Mouse (Mus musculus): ENCODE results near the gene Cd84.
"Not testable (repeated sequence)": the region's sequence is repeated elsewhere in the genome, so short reads cannot be mapped to it uniquely, and the experiment has no call there.

Cd84 gene

DNA sequence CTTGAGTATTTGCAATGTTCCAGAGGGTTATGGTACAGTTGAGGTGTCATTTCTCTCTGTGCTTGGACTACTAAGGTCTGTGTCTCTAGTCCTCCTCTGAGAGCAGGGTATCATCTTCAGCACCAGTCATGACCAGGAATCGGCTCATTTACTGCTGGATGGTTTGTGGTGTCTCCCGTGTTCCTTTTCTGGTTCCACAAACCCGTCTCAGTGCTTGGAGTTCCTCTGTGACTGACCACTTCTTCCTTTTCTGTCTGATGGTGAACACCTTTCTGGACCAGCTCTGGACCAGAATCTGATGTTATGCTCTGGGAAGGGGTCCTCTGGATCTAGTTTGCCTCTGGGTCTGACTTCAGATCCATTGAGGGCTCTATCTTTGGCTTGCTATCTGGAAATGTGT is at the start of gene Cd84:
Gene Cd84 (plus strand): TSS at position 210 of the 400 bp plus-strand sequence.
- DNase-seq, result no peak

DNA sequence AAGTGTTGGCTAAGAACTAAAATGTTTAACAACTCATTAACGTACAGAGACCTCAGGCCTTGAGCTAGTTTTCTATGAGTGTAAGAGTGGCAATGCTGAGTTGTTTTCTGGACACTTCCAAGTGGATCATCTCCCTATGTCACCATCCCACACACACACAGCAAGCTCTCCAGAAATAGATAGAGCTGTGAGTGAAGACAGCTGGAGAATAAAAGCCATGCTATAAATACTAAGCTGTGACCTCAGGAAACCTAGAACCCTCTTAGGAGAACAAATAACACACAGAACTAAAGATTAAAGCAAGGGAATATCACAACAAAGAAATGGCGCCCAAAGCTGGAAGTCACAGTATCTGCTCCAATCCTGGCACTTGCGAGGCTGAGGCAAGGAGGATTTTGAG is 48.0 kb upstream of the Cd84 start:
- no peak for DNase-seq

- no peak for DNase-seq
Observed at GRCm38 (mm10) chr1:171796185-171796584, 43.3 kb upstream of the Cd84 start.

DNA sequence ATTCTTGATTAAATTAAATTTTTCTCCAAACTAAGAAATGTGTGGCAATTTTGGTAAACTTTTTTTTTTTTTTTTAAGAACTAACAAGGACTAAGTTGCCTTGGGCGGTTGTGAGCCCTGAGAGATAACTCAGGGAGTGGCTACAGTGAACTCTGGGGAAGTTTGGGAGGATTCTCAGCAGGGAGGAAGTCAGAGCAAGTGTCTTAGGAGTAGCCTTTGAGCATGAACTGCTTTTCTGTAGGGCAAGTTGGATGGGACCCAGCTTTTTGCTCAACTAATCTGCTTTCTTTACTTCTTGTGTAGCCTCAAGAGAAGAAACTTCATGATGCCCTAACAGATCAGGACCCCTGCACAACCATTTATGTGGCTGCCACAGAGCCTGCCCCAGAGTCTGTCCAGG is 41.7 kb upstream of the Cd84 start:
- DNase-seq, result no peak

- DNase-seq, result no peak
Observed at GRCm38 (mm10) chr1:171799648-171800047, 39.8 kb upstream of the Cd84 start.

GRCm38 (mm10) chr1:171811048-171811447 is 28.4 kb upstream of the Cd84 start:
- not testable (repeated sequence) for DNase-seq

GRCm38 (mm10) chr1:171815545-171816439 is 23.7 kb upstream of the Cd84 start:
- no peak for DNase-seq

- no peak for DNase-seq
Observed at GRCm38 (mm10) chr1:171816991-171817390, 22.5 kb upstream of the Cd84 start.

GRCm38 (mm10) chr1:171821331-171821730 is 18.2 kb upstream of the Cd84 start:
- DNase-seq, result no peak

DNA sequence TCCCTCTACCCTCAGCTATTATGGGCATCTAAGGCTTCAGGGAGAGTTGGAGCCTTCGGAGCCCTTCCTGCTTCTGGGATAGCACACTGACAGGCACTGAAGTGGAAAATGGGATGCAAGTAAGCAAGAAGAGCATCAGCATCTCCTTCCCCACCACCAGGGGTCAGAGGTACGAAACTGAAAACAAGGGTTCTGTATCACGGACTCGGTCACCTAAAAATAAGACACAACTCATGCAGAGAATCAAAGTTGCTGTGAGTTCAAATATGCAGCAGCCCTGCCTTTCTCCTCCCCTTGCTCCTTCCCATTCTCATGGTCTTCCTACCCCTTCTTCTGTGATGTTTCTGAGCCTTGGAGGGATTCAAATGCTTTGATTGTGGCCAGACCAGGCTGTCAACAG is 14.0 kb upstream of the Cd84 start:
- DNase-seq, result no peak

- no peak for DNase-seq
Observed at GRCm38 (mm10) chr1:171826164-171826563, 13.3 kb upstream of the Cd84 start.

GRCm38 (mm10) chr1:171827674-171828073 is 11.8 kb upstream of the Cd84 start:
- DNase-seq, result no peak

GRCm38 (mm10) chr1:171840450-171841023 is 1.0 kb downstream of the Cd84 start:
- DNase-seq, result no peak

- no peak for DNase-seq
Observed at GRCm38 (mm10) chr1:171845035-171845754, 5.7 kb downstream of the Cd84 start.

GRCm38 (mm10) chr1:171848201-171848600 is 8.7 kb downstream of the Cd84 start:
- DNase-seq, result no peak

DNA sequence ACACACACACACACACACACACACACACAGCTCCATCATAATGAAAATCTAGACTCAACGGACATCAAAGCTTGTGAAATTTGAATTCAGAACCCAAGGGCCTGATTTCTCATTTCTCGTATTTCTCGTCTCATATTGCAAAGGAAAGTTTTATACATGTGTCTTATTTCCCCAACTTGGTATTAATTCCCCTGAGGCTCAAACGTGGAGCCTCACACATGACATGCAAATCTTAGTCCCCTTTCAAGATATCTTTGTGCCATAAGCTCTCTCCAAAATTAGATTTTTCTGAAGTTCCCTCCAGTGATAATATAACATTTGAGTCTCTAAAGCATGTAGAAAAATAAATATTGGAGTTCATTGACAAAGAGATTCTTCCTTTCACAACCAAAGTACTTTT is 9.3 kb downstream of the Cd84 start:
- DNase-seq, result no peak

- no peak for DNase-seq
Observed at GRCm38 (mm10) chr1:171849454-171849853, 10.0 kb downstream of the Cd84 start.

DNA sequence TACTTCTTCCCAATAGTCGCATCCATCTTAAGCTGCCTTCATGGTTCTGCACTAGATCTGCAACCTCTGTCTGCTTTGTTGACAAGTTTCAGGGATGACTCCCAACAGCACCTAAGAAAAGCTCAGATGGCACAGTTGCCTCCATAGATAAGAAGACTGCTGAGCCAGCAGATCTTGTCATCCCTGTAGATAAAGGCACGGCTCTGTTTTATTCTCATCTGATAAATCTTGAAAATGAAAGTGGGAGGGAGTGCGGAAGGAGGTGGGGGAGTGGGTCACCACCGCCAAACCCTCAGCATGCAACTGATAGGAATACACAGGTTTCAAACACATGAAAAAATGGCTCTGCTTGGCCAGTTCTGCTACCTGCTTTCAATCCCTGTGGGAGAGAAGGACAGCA is 26.0 kb downstream of the Cd84 start:
- no peak for DNase-seq

DNA sequence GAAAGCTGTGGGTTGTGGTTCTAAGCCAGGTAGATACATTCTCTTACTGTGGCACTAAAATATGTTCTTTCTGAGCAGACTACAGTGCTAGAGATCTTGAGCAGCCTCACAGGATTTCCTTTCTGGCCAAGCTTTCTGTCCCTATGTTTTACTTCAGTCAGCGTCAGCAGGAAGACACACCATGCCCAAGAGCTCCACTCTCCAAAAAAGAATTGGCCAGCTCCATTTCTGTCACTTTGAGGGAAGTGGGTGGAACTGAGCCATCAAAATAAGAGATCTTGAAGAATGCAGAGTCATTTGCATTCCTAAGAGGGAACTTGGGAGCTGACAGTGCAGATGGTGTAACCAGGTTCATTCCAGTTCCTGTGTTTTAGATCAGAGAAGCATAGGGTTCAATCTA is 47.5 kb downstream of the Cd84 start:
- no peak for DNase-seq

GRCm38 (mm10) chr1:171895364-171895763 is 55.9 kb downstream of the Cd84 start, which contains the start of gene Gm10521:
Gene Gm10521, plus strand, starts transcription at chr1:171895664.
- DNase-seq, result not testable (repeated sequence)

DNA sequence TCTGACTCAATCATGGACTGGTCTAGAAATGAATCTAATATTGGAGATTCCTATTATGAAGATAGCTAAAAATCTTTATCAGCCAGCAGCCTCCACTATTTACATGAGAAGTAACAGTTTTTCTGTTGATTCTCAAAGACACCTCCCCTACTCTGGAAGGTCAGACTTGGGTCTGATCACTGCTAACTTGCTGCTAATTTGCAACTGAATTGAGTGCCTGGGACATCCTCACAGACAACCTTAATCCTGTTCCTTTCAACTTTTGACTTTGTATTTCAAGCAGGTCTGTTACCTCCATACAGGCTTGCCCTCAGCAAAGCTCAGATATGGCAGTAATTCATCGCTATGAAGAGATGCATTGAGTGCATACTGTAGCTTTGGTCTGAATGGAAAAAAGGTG is 64.5 kb downstream of the Cd84 start:
- DNase-seq, result no peak

DNA sequence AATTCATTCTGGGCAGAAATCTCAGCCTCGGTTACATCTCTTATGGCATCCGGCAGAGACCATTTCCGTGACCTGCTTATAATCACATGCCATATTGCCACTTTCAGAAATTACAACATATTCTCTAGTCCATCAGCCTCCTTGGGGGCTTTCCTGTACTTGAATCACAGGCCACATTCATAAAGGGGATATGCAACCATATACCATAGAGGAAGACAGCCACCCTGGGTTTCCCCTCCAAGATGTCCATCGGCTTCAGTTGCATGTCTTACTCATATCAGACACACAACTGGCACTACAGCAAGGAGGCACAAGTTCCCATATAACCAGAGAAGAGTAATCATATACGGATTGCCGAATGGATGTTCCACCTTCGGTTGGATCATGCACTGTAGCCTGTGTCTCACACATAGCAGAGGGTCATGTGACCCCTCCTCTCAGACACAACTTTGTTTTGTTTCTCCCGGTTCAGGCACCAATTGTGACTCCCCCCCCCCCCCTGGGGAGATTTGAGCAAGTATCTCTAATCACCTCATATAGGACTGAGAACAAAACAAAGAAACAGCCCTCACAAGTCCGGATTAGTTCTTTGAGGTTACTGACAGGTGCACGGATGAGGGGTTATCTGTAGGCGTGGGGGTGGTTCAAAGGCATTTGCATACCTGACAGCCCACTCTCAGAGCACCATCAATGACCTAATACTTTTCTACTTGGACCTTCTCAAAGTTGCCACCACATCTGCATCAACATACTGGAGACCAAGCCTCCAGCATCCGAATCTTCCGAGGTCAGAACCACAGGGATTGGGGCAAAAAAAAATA is 76.4 kb downstream of the Cd84 start:
- no peak for DNase-seq
